Mouse (Mus musculus) spleen, postnatal 4 days (tissue): ENCODE results near the gene Ggt6.
A peak's percentile ranks its signal among the peaks of the same experiment; 100 is the strongest.

ENCODE experiments used
- DNase-seq, 2 experiments: peaks; one replicate each; pipeline ENCODE4 v3.0.0; 2022; ENCODE audit warnings: low spot score in 2 of 2

Gene Ggt6

GRCm38 (mm10) chr11:72434963-72435693 lies at the start of gene Ggt6:
TSS of gene Ggt6 (plus strand) at chr11:72435526.
- no peak for DNase-seq

DNA sequence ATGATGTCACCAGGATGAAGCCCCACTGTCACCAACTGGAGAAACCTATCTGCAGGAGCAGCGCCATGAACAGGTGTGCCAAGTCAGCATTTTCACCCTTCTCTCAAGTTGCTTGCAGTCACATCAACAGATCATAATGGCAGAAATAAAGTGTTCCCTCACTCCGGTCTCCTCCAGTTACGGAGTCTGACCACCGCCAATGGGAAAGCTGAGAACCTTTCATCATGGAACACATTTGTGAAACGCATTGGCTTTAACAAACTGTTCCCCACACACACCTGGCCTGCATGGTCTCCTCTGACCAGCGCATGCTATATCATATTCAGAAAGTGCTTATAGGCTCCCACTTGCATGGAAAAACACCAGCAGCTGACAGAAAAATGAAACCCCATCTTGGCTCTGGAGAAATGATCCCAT lies 47.2 kb upstream of the Ggt6 start:
- no peak for DNase-seq

GRCm38 (mm10) chr11:72389407-72390142 lies 45.8 kb upstream of the Ggt6 start:
- no peak for DNase-seq

DNA sequence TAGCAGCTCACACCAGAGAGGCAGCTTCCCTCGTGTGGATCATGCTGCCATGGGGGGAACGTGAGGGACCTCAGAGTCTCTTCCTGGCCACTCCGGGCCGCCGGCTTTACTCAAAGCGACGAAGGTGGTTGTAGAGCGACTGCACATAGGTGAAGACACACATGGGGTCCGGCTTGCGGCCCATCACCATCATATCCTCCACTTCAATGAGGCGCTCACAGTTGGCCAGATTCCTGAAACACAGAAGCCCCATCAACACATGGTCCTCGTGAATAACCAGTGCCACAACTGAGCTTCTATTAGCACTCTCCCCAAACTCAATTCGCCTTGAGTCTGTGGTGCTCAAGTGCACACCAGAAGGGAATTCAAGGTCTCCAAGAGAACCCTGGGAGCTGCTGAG lies 44.1 kb upstream of the Ggt6 start:
- no peak for DNase-seq

GRCm38 (mm10) chr11:72393243-72393642 lies 42.1 kb upstream of the Ggt6 start:
- no peak for DNase-seq

GRCm38 (mm10) chr11:72393669-72394068 lies 41.7 kb upstream of the Ggt6 start:
- peak in 1 of 2 experiments; percentile 50 for DNase-seq

DNA sequence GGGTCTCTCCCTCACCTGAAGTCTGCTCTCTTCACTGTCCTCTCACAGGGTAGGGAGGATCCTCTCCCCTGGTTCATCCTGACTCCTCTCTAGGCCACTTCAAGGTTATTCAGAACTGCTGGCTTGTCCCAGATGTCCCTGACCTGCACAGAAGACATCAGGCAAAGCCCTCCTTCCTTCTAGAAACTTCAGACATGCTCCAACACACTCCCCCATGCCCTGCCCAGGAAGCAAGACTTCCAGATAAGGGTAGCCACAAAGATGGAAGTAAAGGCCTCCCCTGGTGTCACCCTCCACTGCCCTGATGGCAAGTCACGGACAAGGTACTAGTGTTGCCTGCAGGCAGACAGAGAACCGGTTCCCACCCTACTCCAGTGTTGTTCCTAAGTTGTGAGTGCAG lies 40.6 kb upstream of the Ggt6 start:
- DNase-seq, result peak in 1 of 2 experiments; percentile 47

DNA sequence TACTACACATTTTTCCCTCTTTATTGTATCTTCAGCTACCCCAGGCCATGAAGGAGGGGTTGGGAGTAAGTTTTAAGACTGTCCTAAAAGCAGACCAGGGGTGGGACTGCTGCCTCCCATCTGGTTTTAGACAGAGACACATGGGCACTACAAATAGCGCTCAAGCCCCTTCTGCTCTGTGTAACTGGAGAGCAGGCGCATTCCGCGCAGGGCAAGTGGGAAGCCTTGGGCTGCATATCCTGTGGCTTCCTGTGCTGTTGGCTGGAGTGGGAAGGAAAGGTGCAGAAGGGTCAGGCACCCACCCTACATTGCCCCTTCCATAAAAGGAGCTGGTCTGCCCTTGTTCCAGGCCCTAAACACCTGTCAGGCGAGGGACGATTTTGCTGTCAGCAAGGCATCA lies 39.7 kb upstream of the Ggt6 start:
- DNase-seq, result peak in 1 of 2 experiments; percentile 51

DNA sequence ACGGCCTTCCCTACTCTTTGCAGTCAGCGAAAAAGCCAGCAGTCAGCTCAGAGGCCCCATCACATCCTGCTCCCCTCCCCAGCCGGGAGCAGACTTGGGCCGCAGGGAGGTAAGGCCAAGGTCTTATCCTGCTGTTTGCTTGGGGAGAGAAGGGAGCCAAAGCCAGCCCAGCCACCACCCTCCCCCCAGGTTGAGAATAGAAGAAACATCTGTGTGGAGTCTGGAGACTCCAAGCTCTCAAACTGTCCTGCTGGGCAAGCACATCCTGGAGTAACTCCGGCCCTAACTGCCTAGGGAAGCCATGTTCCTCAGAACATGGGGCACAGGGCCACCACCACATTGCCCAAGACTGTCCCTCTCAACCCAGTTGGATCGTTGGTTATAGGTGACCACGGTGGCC lies 38.7 kb upstream of the Ggt6 start:
- peak in 1 of 2 experiments; percentile 53 for DNase-seq

DNA sequence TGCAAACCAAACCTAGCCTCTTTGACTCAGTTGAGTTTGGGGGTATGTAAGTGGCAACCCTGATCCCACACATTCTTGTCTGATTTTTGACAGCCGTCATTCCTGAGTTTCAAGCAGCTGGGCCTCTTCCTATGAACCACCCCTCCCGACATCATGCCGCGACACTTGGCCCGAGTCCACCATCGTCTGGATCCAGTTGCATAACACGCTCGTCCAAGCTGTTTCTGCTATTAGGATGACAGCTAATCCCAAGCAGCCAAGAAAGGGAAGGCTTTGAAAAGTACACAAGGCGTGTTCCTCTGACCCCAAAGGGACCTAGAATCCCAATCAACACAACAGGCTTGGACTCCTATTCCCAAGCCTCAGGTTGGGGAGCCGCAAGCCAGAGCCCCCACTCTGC lies 38.3 kb upstream of the Ggt6 start:
- DNase-seq, result peak in 1 of 2 experiments; percentile 62

DNA sequence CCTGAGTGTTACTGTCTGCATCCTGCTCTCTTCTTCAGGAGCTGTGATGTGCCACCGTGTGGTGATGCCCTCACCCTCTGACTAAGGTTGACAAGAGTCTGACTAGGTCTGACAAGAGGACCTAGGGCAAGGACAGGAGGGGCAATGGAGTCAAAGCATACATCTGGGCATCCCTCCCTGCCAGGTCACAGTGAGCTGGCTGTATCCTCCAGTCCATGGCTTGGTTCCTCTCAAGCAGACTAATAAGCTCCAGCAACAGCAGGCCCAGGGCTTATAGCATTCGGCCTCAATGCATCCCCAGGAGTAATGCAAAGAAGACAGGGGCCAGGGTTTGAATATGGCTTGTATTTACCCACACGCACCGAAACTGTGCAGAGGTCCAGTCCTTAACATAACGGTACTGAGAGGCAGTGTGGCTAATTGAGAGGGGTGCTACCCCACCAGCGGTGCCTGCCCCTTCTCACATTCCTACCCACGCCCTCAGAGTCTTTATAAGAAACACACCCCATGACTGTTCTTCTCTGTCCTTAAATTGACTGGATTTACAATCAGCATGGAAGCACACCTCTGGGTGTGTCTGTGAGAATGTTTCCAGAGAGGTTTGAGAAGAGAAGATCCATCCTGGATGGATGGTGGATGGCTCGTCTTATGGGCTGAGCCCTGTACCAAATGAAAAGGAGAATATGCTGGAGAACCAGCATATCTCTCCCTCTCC lies 37.4 kb upstream of the Ggt6 start:
- DNase-seq, result no peak

DNA sequence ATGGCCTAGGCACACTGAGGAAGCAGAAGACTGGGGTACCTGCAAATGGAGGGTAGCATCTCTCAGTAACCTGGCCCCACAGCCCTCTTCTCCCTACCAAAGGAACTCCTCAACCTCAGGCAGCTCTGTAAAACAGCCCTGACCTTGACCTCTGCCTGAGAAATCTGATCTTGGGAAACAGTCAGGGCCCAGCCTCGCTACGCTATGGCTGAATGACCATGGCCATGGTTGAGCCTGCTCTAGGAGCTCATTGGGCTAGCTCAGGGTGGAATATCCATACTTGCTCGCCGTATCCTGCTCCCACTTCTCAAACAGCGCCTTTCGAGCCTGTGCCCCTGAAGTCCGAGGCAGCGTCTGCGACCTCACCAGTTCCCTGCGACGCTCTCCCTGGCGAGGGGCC lies 34.3 kb upstream of the Ggt6 start:
- DNase-seq, result peak in 1 of 2 experiments; percentile 56

DNA sequence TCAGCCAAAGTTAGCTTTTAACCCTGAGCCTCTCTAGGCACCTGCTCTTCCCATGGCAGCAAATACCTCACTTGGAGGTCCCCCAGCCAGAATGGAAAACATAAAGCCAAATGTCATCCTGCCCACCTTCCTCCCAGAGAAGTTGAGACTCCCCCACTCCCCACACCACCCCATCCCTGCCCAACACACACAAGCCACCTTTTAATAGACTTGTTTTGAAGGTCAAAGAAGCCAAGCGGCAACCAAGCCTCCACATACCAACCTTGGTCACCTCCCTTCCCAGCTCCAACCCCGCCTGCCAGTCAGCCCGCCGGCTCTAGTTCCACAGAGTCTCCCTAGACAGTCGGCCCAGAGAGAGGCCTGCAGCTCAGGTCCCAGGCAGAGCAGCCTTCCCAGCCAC lies 33.3 kb upstream of the Ggt6 start:
- peak in 1 of 2 experiments; percentile 54 for DNase-seq

DNA sequence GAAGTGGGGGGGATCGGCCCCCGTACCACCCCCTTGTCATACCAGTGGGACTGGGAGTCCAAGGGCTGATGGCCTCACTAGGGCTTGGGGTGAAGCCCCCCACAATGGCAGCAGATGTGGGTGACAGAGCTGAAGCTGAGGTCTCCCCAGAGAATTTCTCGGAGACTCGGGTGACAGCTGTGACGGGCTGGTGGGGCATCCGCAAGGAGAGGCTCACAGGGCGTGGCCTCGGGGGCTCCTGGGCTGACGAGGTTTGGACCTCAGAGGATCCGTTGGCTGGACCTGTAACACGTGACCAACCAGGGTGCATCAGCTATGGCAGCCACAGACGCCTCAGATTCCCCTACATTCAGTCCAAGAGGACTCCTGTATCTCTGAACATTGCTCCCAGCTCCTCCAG lies 32.4 kb upstream of the Ggt6 start:
- DNase-seq, result peak in 1 of 2 experiments; percentile 58

GRCm38 (mm10) chr11:72405532-72405931 lies 29.8 kb upstream of the Ggt6 start:
- DNase-seq, result no peak

GRCm38 (mm10) chr11:72406079-72406675 lies 29.1 kb upstream of the Ggt6 start:
- no peak for DNase-seq

GRCm38 (mm10) chr11:72407081-72407480 lies 28.2 kb upstream of the Ggt6 start:
- DNase-seq, result no peak

- no peak for DNase-seq
Observed at GRCm38 (mm10) chr11:72407574-72407973, 27.8 kb upstream of the Ggt6 start.

DNA sequence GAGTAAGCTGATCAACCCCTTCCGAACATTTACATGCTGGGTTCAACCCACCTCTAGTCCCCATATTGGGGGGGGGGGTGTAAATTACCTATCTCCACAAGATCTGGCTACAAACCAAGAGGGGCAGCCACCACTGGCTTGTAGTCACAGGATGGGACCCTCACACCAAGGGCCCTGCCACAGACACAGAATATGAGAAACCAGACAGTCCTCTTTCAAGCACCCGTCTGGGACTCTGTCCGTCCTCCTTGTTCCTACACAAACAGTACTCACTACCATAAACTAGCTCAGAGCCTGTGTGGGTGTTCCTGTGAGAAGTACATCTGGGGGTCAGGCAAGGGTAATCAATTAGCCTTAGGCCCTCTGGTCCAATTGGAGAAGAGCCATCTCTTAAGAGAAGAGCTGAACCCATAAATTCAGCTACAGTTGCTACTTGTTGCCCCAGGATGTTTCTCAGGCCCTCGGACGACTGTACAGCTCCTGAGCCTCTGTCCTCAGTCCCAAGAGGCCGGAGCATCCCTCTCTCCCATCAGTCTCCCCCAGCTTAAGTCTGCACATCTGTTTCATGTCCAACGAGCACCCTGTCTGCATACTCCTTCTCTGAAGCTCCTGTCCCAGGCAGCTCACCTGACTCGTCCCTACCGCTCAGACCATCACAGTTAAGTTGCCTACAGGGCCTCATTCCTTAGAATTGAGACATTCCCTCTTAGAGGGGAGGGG lies 26.7 kb upstream of the Ggt6 start:
- DNase-seq, result no peak

GRCm38 (mm10) chr11:72409649-72410385 lies 25.5 kb upstream of the Ggt6 start:
- no peak for DNase-seq
